11 mouse cellular contexts compared by ENCODE assay signal in the genomic region with DNA sequence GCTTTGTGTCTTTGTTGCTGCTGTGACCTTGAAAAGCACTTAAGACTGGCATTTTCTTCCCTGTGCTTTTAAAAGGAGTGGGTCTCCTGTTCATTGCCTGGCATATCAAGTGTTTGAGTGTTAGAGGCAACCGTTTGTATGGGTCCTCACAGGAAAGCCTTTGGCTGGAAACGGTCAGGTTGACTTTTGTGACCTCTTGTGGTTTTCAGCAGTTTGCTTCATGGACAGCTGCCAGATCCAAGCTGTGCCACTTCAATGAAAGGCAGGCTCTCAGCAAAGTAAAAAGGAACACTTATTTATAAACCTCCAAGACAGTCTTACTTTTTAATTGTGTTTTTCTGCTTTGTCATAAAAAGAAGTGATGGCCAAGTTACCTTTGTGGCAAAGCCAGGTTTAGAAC. TPM values are rescaled to one million over a fixed set of nuclear protein-coding genes. Genes with fewer than 3 reads are reported as not detected.
DNase-seq lines count a peak whose midpoint lies in the region; ATAC-seq lines count a peak whose summit lies in the region.
"Had no signal": no experiment of that assay in that cellular context is flagged by ENCODE, and none has a peak within 500 bp of the region (broad histone marks: within the 10 kb centered on the region; RNA-seq: fewer than 3 reads in every experiment).

No protein-coding gene starts in this region.

- H3K4me1 ChIP-seq in kidney, embryonic 15.5 days = no peaks in the 10 kb centered on the region

- H3K36me3 ChIP-seq in kidney, embryonic 15.5 days = 0 out of 2 replicates have a peak, but pooled peaks cover 6% of the 10 kb centered on the region
- H3K36me3 ChIP-seq: embryonic facial prominence, embryonic 12.5 days had no signal

- H3K9me3 ChIP-seq in kidney, embryonic 15.5 days (replicated peaks) = no peaks in the 10 kb centered on the region
- H3K9me3 ChIP-seq: embryonic facial prominence, embryonic 12.5 days; neural tube, embryonic 13.5 days had no signal

- WGBS in kidney, embryonic 15.5 days = 23% methylated on average over 2 of the region's 2 CpGs

- H3K9ac ChIP-seq in kidney, embryonic 15.5 days = no peak overlapping the region
- H3K9ac ChIP-seq: embryonic facial prominence, embryonic 12.5 days; neural tube, embryonic 13.5 days had no signal

- H3K27ac ChIP-seq in kidney, embryonic 15.5 days = no peak overlapping the region
- H3K27ac ChIP-seq: embryonic facial prominence, embryonic 12.5 days; neural tube, embryonic 13.5 days had no signal

- H3K27me3 ChIP-seq in kidney, embryonic 15.5 days = no peaks in the 10 kb centered on the region
- H3K27me3 ChIP-seq: embryonic facial prominence, embryonic 12.5 days; neural tube, embryonic 13.5 days had no signal

- H3K4me2 ChIP-seq in kidney, embryonic 15.5 days = no peak overlapping the region
- H3K4me2 ChIP-seq: embryonic facial prominence, embryonic 12.5 days; neural tube, embryonic 13.5 days had no signal

- DNase-seq in adrenal gland, postnatal 25 days = peak; percentile 40
- no peak for DNase-seq in adrenal gland, adult 2 months
- peak; percentile 8 for DNase-seq in kidney, adult 18-20 months
- DNase-seq in MN1 (ENCODE audit: low spot score) = peak; percentile 14
- DNase-seq in kidney, postnatal 4 days = peak; percentile 22 to 34
- DNase-seq in spleen, postnatal 14 days (ENCODE audit: low spot score in 2 of 2) = no peak
- no peak for DNase-seq in layer of hippocampus, postnatal 14 days (ENCODE audit: low spot score in 2 of 2)
- DNase-seq: thymus, adult 18-20 months had no signal

- no peak for ATAC-seq in kidney, embryonic 15.5 days (replicated peaks; ENCODE audit: low FRiP score)

- no peak overlapping the region for H3K4me3 ChIP-seq in kidney, embryonic 15.5 days (replicated peaks)
- H3K4me3 ChIP-seq: embryonic facial prominence, embryonic 12.5 days; neural tube, embryonic 13.5 days had no signal

RNA-seq across cellular contexts. Expression of gene Atg7, which starts 47.8 kb away (rescaled TPM):
- 27.6 and 41.2 TPM in 2 replicates for total RNA-seq in adrenal gland, postnatal 25 days (2021)
- 10 to 100 TPM; 38.8 to 39.8 TPM for total RNA-seq in adrenal gland, adult 2 months (2021)
- 20.1 and 23.2 TPM in 2 replicates for polyA plus RNA-seq in adrenal gland, adult 2 months (2012; rRNA removed)
- 21.3 and 23.4 TPM in 2 replicates for polyA plus RNA-seq in kidney, embryonic 15.5 days (2015; fragmentation: Nextera tagmentation; extraction: Ambion mirVana)
- total RNA-seq in layer of hippocampus, postnatal 14 days (2021) = 10 to 100 TPM; 21.0 to 27.7 TPM

Comparison
In these comparisons a context has a peak if more than half of its experiments do, and no peak if none do; other contexts are left out.
1. DNase-seq: peak in adrenal gland, postnatal 25 days (single experiment), kidney, adult 18-20 months (single experiment), MN1 (single experiment) and kidney, postnatal 4 days (2 of 2); none in adrenal gland, adult 2 months (single experiment), spleen, postnatal 14 days (0 of 2) and layer of hippocampus, postnatal 14 days (0 of 2).